Mouse (Mus musculus) telencephalon, adult 2 months (tissue): Measurements from ENCODE around the gene Cyp3a59.
"Not testable (repeated sequence)": the region's sequence is repeated elsewhere in the genome, so short reads cannot be mapped to it uniquely, and the experiment has no call there.

Experiments used
- DNase-seq: peaks from one replicate; pipeline ENCODE4 v3.0.0-alpha.2; 2011; ENCODE audit warnings: low read depth, low spot score

Cyp3a59 gene

GRCm38 (mm10) chr5:146078945-146079344, at the start of gene Cyp3a59:
Gene Cyp3a59 (plus strand): TSS chr5:146079257.
- not testable (repeated sequence) for DNase-seq

GRCm38 (mm10) chr5:146070099-146070498, 9.0 kb upstream of the Cyp3a59 start:
- DNase-seq, result no peak

- DNase-seq, result no peak
These were observed 68.8 kb downstream of the Cyp3a59 start for GRCm38 (mm10) chr5:146147903-146148302.

GRCm38 (mm10) chr5:146150454-146150853, 71.4 kb downstream of the Cyp3a59 start:
- DNase-seq, result no peak

GRCm38 (mm10) chr5:146158326-146158725, 79.3 kb downstream of the Cyp3a59 start:
- DNase-seq, result not testable (repeated sequence)

GRCm38 (mm10) chr5:146160439-146160838, 81.4 kb downstream of the Cyp3a59 start, which contains the start of gene Gm5565:
Gene Gm5565 (minus strand): TSS chr5:146160539.
- DNase-seq, result not testable (repeated sequence)
